Mouse (Mus musculus) bone marrow, adult 2 months (tissue): Measurements from ENCODE around the gene Stat3.

ENCODE experiments used
- CTCF ChIP-seq: fragments of 200-500 bp; IDR thresholded peaks from 2 replicates; pipeline ENCODE4 v1.5.1; 2011; ENCODE audit warnings: low read length, control low read depth; ENCODE audit not compliant: control insufficient read depth, insufficient read depth
- POLR2A ChIP-seq: fragments of 200-500 bp; IDR thresholded peaks from 2 replicates; pipeline ENCODE4 v1.6.1; 2011; ENCODE audit warnings: low read depth, mild to moderate bottlenecking, control low read depth, low read length, borderline replicate concordance; ENCODE audit not compliant: control insufficient read depth

- TF ChIP-seq CTCF (peak; percentile 97), POLR2A (no peak)
Measured at GRCm38 (mm10) chr11:100983125-100983777, 43.9 kb upstream of the Stat3 start.
